Mouse (Mus musculus): Measurements from ENCODE around the gene Ttyh1. TPM values are rescaled to one million over a fixed set of nuclear protein-coding genes. Genes with fewer than 3 reads are reported as not detected.

Ttyh1 gene
- polyA plus RNA-seq, 1 experiment from 2014 or later = 1.2 TPM

DNA sequence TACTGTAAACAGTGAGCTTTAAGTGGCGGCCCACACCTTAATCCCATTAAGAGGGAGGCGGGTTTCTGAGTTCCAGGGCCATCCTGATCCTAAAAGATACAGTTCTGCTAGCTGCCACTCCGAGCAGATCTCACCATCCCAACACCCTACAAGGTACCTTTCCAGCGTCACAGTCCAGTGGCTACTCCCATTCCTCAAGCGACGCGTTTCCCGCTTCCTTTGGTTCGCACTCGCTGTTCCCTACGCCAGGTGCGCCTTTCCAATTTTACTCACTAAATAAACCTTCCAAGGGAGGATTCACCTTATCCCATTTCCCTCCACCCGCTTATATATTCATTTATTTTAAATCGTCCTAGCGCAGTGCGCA, 17.2 kb downstream of the Ttyh1 start:
- Histone ChIP-seq H3K9me3 (replicated peaks) (no peaks in the 10 kb centered on the region), H3K27ac (peak overlapping the region; percentile 70), H3K27me3 (no peaks in the 10 kb centered on the region), H3K9ac (peak overlapping the region; percentile 63), H3K4me2 (peak overlapping the region; percentile 89), H3K36me3 (peaks cover 31% of the 10 kb centered on the region), H3K4me1 (replicated peaks) (peaks cover 19% of the 10 kb centered on the region), H3K4me3 (peak overlapping the region; percentile 85)
- no peak for ATAC-seq (replicated peaks; ENCODE audit: insufficient number of reproducible peaks, insufficient read depth, low FRiP score, low read depth)
- 0% methylated on average over 16 of the region's 16 CpGs for WGBS

DNA sequence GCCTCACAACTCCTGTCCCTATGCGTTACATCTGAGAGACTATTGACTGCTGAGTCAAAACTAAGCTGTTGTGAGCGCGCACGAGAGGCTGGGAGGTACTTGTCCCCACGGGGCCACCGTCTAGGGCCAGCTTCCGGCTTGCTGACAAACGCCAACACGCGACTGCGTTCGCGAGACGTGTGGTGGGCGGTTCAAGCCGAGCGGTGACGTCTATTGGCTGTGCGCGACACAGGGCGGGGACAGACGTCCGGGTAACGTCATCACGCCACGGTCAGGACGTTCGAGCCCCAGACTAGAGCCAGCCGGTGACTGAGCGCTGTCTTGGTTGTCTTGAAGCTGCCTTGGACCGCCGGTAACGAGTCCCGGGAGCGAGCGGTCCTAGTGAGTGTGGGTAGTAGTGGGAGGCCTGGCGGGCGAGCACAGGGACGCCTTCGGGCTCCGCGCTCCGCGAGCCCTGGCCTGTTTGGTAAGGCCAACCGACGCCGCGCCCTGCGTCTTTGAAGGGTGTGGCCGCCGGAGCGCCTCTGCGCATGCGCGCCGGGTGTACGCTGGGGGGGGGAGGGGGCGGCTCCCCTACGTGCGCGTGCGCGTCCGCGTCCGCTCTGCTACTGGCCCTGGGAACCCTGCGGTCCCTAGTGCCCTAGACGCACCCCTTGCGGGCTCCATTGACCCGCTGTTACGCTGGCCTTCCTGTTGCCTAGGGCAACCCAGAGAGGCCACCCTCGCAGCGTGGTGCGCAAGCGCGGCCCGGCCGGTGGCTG, 17.7 kb downstream of the Ttyh1 start, which contains the start of gene Leng8:
TSS of gene Leng8 (plus strand) at position 269 of the 761 bp plus-strand sequence.
- Histone ChIP-seq H3K4me1 (replicated peaks) (peaks cover 17% of the 10 kb centered on the region), H3K9ac (peak within 1 kb of the TSS; percentile 89), H3K4me3 (peak within 1 kb of the TSS; percentile 85), H3K36me3 (peaks cover 36% of the 10 kb centered on the region), H3K4me2 (peak within 1 kb of the TSS; percentile 89), H3K9me3 (replicated peaks) (no peaks in the 10 kb centered on the region), H3K27ac (peak within 1 kb of the TSS; percentile 96), H3K27me3 (no peaks in the 10 kb centered on the region)
- peak; percentile 99 for ATAC-seq (replicated peaks; ENCODE audit: insufficient number of reproducible peaks, insufficient read depth, low FRiP score, low read depth)
- under 1% methylated on average over 66 of the region's 78 CpGs for whole genome bisulfite sequencing

DNA sequence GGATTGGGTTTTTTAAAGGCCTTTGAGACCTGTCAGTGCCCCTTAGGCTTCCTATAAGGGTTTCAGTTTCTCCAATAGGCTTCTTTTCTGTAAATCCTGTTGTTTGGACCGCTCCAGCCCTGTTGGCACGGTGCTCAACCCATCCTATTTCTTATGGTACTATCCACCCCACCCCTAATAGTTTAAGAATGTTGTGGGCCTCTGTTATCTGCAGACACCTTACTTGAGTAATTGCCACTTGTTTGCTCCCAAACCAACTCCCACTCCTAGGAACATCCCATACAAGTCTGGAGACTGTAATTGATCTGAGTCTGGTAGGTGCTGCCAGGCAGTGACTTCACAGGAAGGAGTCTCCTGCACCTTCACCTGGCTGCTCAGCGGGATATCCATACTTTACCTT, 18.5 kb downstream of the Ttyh1 start:
- Histone ChIP-seq H3K9me3 (replicated peaks) (no peaks in the 10 kb centered on the region), H3K4me2 (peak overlapping the region; percentile 86), H3K4me1 (replicated peaks) (peaks cover 17% of the 10 kb centered on the region), H3K36me3 (peaks cover 44% of the 10 kb centered on the region), H3K4me3 (peak overlapping the region; percentile 85), H3K27me3 (no peaks in the 10 kb centered on the region), H3K27ac (peak overlapping the region; percentile 96), H3K9ac (peak overlapping the region; percentile 89)
- WGBS = 52% methylated on average over 3 of the region's 3 CpGs
- no peak for ATAC-seq (replicated peaks; ENCODE audit: insufficient number of reproducible peaks, insufficient read depth, low FRiP score, low read depth)

DNA sequence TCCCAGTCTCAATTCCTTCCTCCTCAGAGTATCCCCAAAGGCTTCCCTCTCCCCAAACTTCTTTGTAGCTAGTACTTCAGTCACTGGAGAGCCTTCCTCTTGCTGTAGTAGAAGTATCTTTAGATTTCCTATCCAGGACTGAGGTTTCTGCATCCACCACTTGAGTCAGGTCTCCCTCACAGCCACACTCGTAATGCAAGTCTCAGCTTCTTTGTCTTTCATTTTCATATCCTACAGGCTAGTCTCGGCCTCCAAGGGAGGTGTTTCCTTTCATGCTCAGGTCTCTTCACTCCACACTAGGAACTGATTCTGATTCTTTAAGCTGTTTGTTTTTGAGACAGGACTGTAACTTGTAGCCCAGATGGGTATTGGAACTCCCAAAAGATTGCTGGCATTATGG, 19.0 kb downstream of the Ttyh1 start:
- Histone ChIP-seq H3K9me3 (replicated peaks) (no peaks in the 10 kb centered on the region), H3K27me3 (no peaks in the 10 kb centered on the region), H3K4me2 (peak overlapping the region; percentile 86), H3K9ac (peak overlapping the region; percentile 89), H3K4me1 (replicated peaks) (peaks cover 17% of the 10 kb centered on the region), H3K4me3 (peak overlapping the region; percentile 85), H3K36me3 (peaks cover 49% of the 10 kb centered on the region), H3K27ac (no peak overlapping the region)
- 82% methylated on average over 2 of the region's 2 CpGs for WGBS
- no peak for ATAC-seq (replicated peaks; ENCODE audit: insufficient number of reproducible peaks, insufficient read depth, low FRiP score, low read depth)

DNA sequence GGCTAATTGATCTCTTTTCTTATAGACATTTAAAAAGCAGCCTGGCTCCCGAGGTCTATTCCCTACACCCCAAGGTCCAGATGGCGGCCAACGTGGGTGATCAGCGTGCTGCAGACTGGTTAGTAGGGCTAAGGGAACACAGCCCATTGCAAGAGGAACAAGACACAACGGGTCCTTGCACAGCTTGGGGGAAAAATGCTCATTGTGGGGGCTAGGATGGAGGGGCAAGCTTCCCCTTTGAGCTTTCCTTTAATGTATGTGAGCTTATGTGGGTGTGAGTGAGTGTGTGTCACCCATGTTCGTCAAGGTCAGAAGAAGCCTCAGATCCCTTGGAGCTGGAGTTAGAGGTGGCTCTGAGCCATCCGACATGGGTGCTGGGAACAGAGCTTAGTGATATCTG, 19.5 kb downstream of the Ttyh1 start:
- H3K27me3 ChIP-seq = no peaks in the 10 kb centered on the region
- WGBS = 92% methylated on average over 7 of the region's 7 CpGs
- H3K27ac ChIP-seq = no peak overlapping the region
- H3K4me3 ChIP-seq = no peak overlapping the region
- H3K9me3 ChIP-seq (replicated peaks) = no peaks in the 10 kb centered on the region
- peaks cover 53% of the 10 kb centered on the region for H3K36me3 ChIP-seq
- peaks cover 17% of the 10 kb centered on the region for H3K4me1 ChIP-seq (replicated peaks)
- peak overlapping the region; percentile 86; the same call in 1 of the 2 replicates for H3K4me2 ChIP-seq
- no peak for ATAC-seq (replicated peaks; ENCODE audit: insufficient number of reproducible peaks, insufficient read depth, low FRiP score, low read depth)
- H3K9ac ChIP-seq = no peak overlapping the region

DNA sequence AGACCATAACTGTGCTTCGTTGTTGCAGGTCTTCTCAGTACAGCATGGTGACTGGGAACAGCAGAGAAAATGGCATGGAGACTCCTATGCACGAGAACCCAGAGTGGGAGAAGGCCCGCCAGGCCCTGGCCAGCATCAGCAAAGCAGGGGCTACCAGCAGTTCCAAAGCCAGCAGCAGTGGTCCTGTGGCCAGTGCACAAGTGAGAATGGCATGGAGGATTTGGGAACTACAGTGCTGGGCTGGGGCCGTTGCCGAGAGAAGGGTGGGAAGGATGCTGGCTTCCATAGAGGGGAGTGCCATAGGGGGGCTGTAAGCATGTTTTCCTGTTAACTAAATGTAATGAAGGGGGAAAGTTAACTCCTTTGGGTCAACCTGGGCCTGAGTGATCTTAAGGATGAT, 20.2 kb downstream of the Ttyh1 start:
- H3K9me3 ChIP-seq (replicated peaks) = no peaks in the 10 kb centered on the region
- H3K4me3 ChIP-seq = no peak overlapping the region
- H3K4me1 ChIP-seq (replicated peaks) = peaks cover 17% of the 10 kb centered on the region
- H3K9ac ChIP-seq = no peak overlapping the region
- ATAC-seq (replicated peaks; ENCODE audit: insufficient number of reproducible peaks, insufficient read depth, low FRiP score, low read depth) = no peak
- no peak overlapping the region for H3K4me2 ChIP-seq
- 94% methylated on average over 5 of the region's 5 CpGs for WGBS
- H3K27ac ChIP-seq = no peak overlapping the region
- H3K27me3 ChIP-seq = no peaks in the 10 kb centered on the region
- peaks cover 61% of the 10 kb centered on the region for H3K36me3 ChIP-seq

DNA sequence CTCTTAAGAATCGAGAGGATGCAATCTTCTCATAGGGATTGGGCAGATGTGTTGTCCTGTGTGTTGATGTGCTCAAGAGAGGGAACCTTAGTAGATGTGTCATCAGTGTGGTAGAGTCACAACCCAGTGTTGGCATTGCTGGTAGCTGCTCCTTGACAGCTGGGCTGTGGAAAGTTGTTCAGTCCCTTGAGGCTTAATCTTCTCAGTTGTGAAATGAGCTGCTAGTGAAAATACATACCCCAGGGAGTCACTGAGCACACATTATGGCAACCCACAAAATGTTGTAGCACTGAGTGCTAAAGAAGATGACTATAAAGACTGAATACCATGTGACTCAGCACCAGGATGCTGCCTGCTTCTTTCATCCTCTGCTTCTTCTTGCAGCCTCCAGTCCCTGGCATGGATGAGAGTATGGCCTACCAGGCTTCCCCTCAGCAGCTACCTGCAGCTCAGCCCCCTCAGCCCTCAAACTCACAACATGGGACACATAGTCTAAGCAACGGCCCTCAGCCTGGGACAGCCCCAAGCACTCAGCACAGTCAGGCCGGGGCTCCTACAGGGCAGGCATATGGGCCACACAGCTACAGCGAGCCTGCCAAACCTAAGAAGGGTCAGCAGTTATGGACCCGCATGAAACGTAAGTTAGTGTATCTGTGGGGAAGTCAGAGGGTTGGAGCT, 22.6 kb downstream of the Ttyh1 start:
- peaks cover 85% of the 10 kb centered on the region for H3K36me3 ChIP-seq
- H3K27me3 ChIP-seq = no peaks in the 10 kb centered on the region
- H3K4me3 ChIP-seq = no peak overlapping the region
- no peaks in the 10 kb centered on the region for H3K9me3 ChIP-seq (replicated peaks)
- H3K4me1 ChIP-seq (replicated peaks) = peaks cover 14% of the 10 kb centered on the region
- no peak for ATAC-seq (replicated peaks; ENCODE audit: insufficient number of reproducible peaks, insufficient read depth, low FRiP score, low read depth)
- H3K4me2 ChIP-seq = no peak overlapping the region
- no peak overlapping the region for H3K9ac ChIP-seq
- 91% methylated on average over 6 of the region's 6 CpGs for WGBS
- no peak overlapping the region for H3K27ac ChIP-seq

DNA sequence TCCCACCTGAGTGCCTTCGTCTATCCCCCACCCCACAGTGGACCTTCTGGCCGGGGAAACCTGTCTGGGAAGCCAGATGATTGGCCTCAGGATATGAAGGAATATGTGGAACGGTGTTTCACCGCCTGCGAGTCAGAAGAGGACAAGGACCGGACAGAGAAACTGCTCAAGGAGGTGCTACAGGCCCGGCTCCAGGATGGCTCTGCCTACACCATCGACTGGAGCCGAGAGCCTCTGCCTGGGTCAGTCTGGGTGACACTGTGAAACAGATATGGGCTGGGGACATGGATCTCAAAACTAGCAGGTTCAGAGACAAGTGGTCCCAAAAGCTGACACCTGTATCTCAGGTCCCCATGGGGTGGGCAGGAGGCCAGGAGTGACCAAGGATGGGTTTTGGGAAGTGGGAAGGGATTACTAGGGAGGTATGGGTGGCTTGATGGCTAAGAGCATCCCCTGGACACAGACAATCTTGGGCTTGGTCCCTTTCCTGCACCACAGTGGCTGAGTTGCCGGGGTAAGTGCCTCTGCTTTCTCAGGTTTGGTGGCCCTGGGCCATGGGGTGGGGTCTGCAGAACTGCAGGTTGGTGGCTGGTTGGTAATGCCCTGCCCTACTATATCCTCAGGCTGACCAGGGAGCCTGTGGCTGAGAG, 23.7 kb downstream of the Ttyh1 start:
- no peaks in the 10 kb centered on the region for H3K9me3 ChIP-seq (replicated peaks)
- ATAC-seq (replicated peaks; ENCODE audit: insufficient number of reproducible peaks, insufficient read depth, low FRiP score, low read depth) = no peak
- H3K9ac ChIP-seq = no peak overlapping the region
- H3K27me3 ChIP-seq = no peaks in the 10 kb centered on the region
- no peak overlapping the region for H3K4me3 ChIP-seq
- 92% methylated on average over 10 of the region's 10 CpGs for WGBS
- H3K27ac ChIP-seq = no peak overlapping the region
- peaks cover 13% of the 10 kb centered on the region for H3K4me1 ChIP-seq (replicated peaks)
- no peak overlapping the region for H3K4me2 ChIP-seq
- peaks cover 93% of the 10 kb centered on the region for H3K36me3 ChIP-seq

DNA sequence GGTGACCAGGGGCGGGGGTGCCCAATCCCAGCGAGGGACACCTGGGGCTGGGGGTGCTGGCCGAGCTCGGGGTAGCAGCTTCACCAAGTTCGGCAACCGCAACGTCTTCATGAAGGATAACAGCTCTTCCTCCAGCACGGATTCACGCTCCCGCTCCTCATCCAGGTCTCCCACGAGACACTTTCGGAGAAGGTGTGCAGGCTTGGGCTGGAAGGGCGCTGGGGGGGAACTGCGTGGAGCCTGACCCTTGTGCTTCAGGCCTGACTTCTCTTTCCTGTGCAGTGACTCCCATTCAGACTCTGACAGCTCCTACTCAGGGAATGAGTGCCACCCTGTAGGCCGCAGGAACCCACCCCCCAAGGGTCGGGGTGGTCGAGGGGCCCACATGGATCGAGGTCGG, 24.3 kb downstream of the Ttyh1 start:
- no peak for ATAC-seq (replicated peaks; ENCODE audit: insufficient number of reproducible peaks, insufficient read depth, low FRiP score, low read depth)
- no peak overlapping the region for H3K4me3 ChIP-seq
- no peak overlapping the region for H3K4me2 ChIP-seq
- WGBS = 94% methylated on average over 19 of the region's 19 CpGs
- H3K27ac ChIP-seq = no peak overlapping the region
- peaks cover 91% of the 10 kb centered on the region for H3K36me3 ChIP-seq
- peaks cover 13% of the 10 kb centered on the region for H3K4me1 ChIP-seq (replicated peaks)
- H3K9me3 ChIP-seq (replicated peaks) = no peaks in the 10 kb centered on the region
- no peak overlapping the region for H3K9ac ChIP-seq
- no peaks in the 10 kb centered on the region for H3K27me3 ChIP-seq

DNA sequence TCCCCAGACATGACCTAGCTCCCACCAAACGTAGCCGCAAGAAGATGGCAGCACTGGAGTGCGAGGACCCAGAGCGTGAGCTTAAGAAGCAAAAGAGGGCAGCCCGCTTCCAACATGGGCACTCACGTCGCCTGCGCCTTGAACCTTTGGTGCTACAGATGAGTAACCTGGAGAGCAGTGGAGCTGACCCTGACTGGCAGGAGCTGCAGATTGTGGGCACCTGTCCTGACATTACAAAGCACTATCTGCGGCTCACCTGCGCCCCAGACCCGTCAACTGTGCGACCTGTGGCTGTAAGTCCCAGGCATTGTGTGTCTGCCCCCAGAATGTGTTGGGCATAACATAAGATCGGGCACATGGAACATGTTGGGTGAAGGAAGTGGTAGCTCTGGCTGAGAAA, 24.8 kb downstream of the Ttyh1 start:
- Histone ChIP-seq H3K4me2 (no peak overlapping the region), H3K36me3 (peaks cover 86% of the 10 kb centered on the region), H3K27ac (no peak overlapping the region), H3K9me3 (replicated peaks) (no peaks in the 10 kb centered on the region), H3K4me1 (replicated peaks) (peaks cover 16% of the 10 kb centered on the region), H3K4me3 (no peak overlapping the region), H3K27me3 (no peaks in the 10 kb centered on the region), H3K9ac (no peak overlapping the region)
- ATAC-seq (replicated peaks; ENCODE audit: insufficient number of reproducible peaks, insufficient read depth, low FRiP score, low read depth) = no peak
- WGBS = 95% methylated on average over 13 of the region's 13 CpGs

DNA sequence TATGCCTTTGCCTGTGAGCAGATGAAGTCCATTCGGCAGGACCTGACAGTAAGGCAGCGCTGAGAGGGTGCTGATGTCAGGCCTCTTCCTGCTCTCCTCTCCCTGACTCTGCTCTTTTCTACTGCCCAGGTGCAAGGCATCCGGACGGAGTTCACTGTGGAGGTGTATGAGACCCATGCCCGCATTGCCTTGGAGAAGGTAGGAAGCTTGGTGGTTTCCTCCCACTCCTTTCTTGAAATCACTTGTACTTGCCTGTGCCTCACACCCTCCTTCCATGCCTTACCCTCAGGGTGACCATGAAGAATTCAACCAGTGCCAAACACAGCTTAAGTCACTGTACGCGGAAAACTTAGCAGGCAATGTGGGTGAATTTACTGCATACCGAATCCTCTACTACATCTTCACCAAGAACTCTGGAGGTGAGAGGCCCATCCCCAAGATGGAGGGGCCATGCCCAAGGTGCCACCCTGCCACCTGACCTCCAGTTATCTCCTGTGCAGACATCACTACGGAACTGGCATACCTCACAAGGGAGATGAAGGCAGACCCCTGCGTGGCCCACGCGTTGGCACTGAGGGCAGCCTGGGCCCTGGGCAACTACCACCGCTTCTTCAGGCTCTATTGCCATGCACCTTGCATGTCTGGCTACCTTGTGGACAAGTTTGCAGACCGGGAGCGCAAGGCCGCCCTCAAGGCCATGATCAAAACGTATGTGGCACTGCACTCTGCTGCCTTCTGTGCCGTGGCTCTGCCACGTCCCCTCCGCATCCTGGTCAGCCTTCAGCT, 25.8 kb downstream of the Ttyh1 start:
- WGBS = 93% methylated on average over 20 of the region's 20 CpGs
- Histone ChIP-seq H3K9ac (no peak overlapping the region), H3K9me3 (replicated peaks) (no peaks in the 10 kb centered on the region), H3K4me3 (no peak overlapping the region), H3K27ac (no peak overlapping the region), H3K4me2 (no peak overlapping the region), H3K36me3 (peaks cover 77% of the 10 kb centered on the region), H3K27me3 (no peaks in the 10 kb centered on the region), H3K4me1 (replicated peaks) (peaks cover 15% of the 10 kb centered on the region)
- ATAC-seq (replicated peaks; ENCODE audit: insufficient number of reproducible peaks, insufficient read depth, low FRiP score, low read depth) = no peak

Measured in heart, embryonic 15.5 days (tissue).